Mouse (Mus musculus): Measurements from ENCODE around the gene AW209491. TPM values are rescaled to one million over a fixed set of nuclear protein-coding genes. Genes with fewer than 3 reads are reported as not detected.

The AW209491 gene
- polyA plus RNA-seq, 1 experiment from 2014 or later: 44.0 TPM

Other genes with a start within 250 kb of the AW209491 start
- 42.5 and 46.5 TPM in 2 replicates for gene Hecw1, start 106.9 kb upstream of the AW209491 start, polyA plus RNA-seq (2015; fragmentation: Nextera tagmentation; extraction: Ambion mirVana)
- 114 TPM in 2 replicates for gene Mrpl32, start 17.0 kb upstream of the AW209491 start, polyA plus RNA-seq (2015; fragmentation: Nextera tagmentation; extraction: Ambion mirVana)
- 173 and 187 TPM in 2 replicates for gene Psma2, start 16.9 kb upstream of the AW209491 start, polyA plus RNA-seq (2015; fragmentation: Nextera tagmentation; extraction: Ambion mirVana)